Mouse (Mus musculus): ENCODE measurements around the gene Ube2e2.

GRCm38 (mm10) chr14:18569615-18570014 lies 324.5 kb downstream of the Ube2e2 start:
- TF ChIP-seq CTCF (conservative IDR thresholded peaks at IDR 0.05 in 1 of 2, IDR thresholded peaks at IDR 0.05 in 1 of 2; ENCODE audit: low read depth in 2 of 2, low read length in 2 of 2) = no peak
- no peak for TF ChIP-seq HCFC1 (IDR thresholded peaks at IDR 0.05; ENCODE audit: low read depth, low read length)
- TF ChIP-seq MXI1 (IDR thresholded peaks at IDR 0.05; ENCODE audit: low read depth, low read length) = no peak
- TF ChIP-seq ZNF384 (IDR thresholded peaks at IDR 0.05; ENCODE audit: low read depth, low read length) = no peak

All from CH12.LX (cell line).